Mouse (Mus musculus) lung, postnatal 0 days (tissue): ENCODE results near the gene Fam135a. TPM values are rescaled to one million over a fixed set of nuclear protein-coding genes. Genes with fewer than 3 reads are reported as not detected.

Source experiments
- ATAC-seq: fragments of 200-750 bp; cut with Nextera tagmentation; 2 replicates; pipeline ENCODE4 v1.8.0; 2017; ENCODE audit warnings: moderate library complexity
- DNase-seq: peaks from one replicate; pipeline ENCODE4 v3.0.0-alpha.2; 2016; ENCODE audit warnings: low spot score
- H3K27ac ChIP-seq: fragments of 300-500 bp; sonication (generic); 2 replicates; pipeline ENCODE4 v1.5.1; 2014; ENCODE audit warnings: antibody characterized with exemption, mild to moderate bottlenecking, low read length, mixed read lengths
- H3K27me3 ChIP-seq: fragments of 300-500 bp; sonication (generic); replicated peaks from 2 replicates; pipeline ENCODE4 v1.6.1; 2014; ENCODE audit warnings: low read length, mixed read lengths; ENCODE audit not compliant: insufficient read depth
- H3K36me3 ChIP-seq: fragments of 300-500 bp; sonication (generic); 2 replicates; pipeline ENCODE4 v1.6.1; 2014; ENCODE audit warnings: low read length, mixed read lengths; ENCODE audit not compliant: insufficient read depth
- H3K4me1 ChIP-seq: fragments of 300-500 bp; sonication (generic); 2 replicates; pipeline ENCODE4 v1.6.1; 2014; ENCODE audit warnings: antibody characterized with exemption, low read depth, low read length, mixed read lengths; ENCODE audit not compliant: insufficient read depth
- H3K4me2 ChIP-seq: fragments of 300-500 bp; sonication (generic); replicated peaks from 2 replicates; pipeline ENCODE4 v1.6.1; 2014; ENCODE audit warnings: low read depth, mild to moderate bottlenecking, low read length, moderate library complexity, mixed read lengths
- H3K4me3 ChIP-seq: fragments of 300-500 bp; sonication (generic); 2 replicates; pipeline ENCODE4 v1.5.1; 2014; ENCODE audit warnings: low read depth, low read length
- H3K9ac ChIP-seq: fragments of 300-500 bp; sonication (generic); replicated peaks from 2 replicates; pipeline ENCODE4 v1.6.1; 2014; ENCODE audit warnings: low read depth, mild to moderate bottlenecking
- H3K9me3 ChIP-seq: fragments of 300-500 bp; sonication (generic); 2 replicates; pipeline ENCODE4 v1.6.1; 2016; ENCODE audit warnings: low read length, mixed read lengths
- CTCF ChIP-seq: IDR thresholded peaks from 2 replicates; pipeline ENCODE4 v1.5.1; 2016; ENCODE audit warnings: antibody characterized with exemption, mild to moderate bottlenecking
- EP300 ChIP-seq: IDR thresholded peaks from 2 replicates; pipeline ENCODE4 v1.6.1; 2016; ENCODE audit warnings: antibody characterized with exemption, mild to moderate bottlenecking, control low read depth
- WGBS: fragments of 180-500 bp; shearing (Covaris S2); extraction: QIAGEN DNeasy Blood & Tissue Kit; methylation state at CpG from one replicate; pipeline ENCODE4 v1.1.7; 2014; 5-methylcytosine and 5-hydroxymethylcytosine counted together
- polyA plus RNA-seq: library from polyadenylated mRNA; unstranded; fragments of >200 nt; fragmentation: Nextera tagmentation; extraction: Ambion mirVana; gene quantifications from 2 replicates; pipeline ENCODE4 v1.2.1, GENCODE M21; 2015

Fam135a gene
- polyA plus RNA-seq = 15.2 and 16.6 TPM in 2 replicates

GRCm38 (mm10) chr1:24099926-24100869, at the start of gene Fam135a:
Gene Fam135a (minus strand): TSS chr1:24100341.
- DNase-seq = peak; percentile 98
- TF ChIP-seq CTCF (no peak), EP300 (no peak; the same call in 1 of the 2 replicates)
- peak within 1 kb of the TSS; percentile 88 for H3K4me2 ChIP-seq
- H3K27me3 ChIP-seq = no peaks in the 10 kb centered on the region
- peak; percentile 95 for ATAC-seq
- H3K4me3 ChIP-seq = peak within 1 kb of the TSS; percentile 91
- under 1% methylated on average over 31 of the region's 88 CpGs for whole genome bisulfite sequencing
- no peaks in the 10 kb centered on the region for H3K36me3 ChIP-seq
- H3K4me1 ChIP-seq = no peaks in the 10 kb centered on the region
- no peaks in the 10 kb centered on the region for H3K9me3 ChIP-seq
- peak within 1 kb of the TSS; percentile 77 for H3K9ac ChIP-seq
- peak within 1 kb of the TSS; percentile 87 for H3K27ac ChIP-seq

DNA sequence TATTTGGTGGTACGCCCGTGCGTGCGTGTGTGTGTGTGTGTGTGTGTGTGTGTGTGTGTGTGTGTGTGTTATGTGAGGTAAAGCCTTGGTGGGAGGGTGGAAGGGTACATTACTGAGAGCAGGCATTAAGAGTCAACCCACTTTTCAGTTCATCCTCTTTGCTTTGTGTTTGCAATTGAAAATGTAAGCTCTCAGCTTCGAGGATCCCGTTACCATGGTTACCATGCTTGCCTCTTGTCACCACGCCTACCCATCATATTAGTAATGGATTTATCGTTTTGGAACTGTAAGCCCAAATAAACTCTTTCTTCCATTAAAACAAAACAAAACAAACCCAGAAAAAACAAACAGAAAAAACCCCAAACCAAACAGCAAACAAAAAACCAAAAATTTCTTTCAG, 43.4 kb upstream of the Fam135a start:
- Histone ChIP-seq H3K9me3 (no peaks in the 10 kb centered on the region), H3K9ac (no peak overlapping the region), H3K4me1 (no peaks in the 10 kb centered on the region), H3K4me3 (no peak overlapping the region), H3K27ac (no peak overlapping the region), H3K4me2 (no peak overlapping the region), H3K36me3 (no peaks in the 10 kb centered on the region), H3K27me3 (no peaks in the 10 kb centered on the region)
- 76% methylated on average over 8 of the region's 8 CpGs for WGBS
- no peak for TF ChIP-seq EP300
- no peak for TF ChIP-seq CTCF
- DNase-seq = no peak
- no peak for ATAC-seq

DNA sequence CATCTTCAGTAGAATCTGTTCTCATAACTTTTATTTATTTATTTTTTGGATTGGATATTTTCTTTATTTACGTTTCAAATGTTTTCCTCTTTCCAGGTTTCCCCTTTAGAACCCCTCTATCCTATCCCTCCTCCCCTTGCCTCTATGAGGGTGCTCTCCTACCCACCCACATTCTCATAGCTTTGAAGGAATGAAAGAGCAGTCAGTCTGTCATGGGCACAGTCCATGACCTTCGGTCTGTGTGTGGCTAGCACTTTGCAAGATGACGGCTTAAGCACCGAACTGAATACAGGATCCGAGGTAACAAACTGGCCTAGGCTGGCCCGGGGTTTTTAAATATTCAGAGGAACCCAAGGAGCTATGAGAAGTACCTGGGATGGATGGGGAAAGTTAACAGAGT, 40.4 kb upstream of the Fam135a start:
- Histone ChIP-seq H3K27me3 (no peaks in the 10 kb centered on the region), H3K36me3 (no peaks in the 10 kb centered on the region), H3K4me3 (no peak overlapping the region), H3K27ac (no peak overlapping the region), H3K9ac (no peak overlapping the region), H3K4me1 (no peaks in the 10 kb centered on the region), H3K4me2 (no peak overlapping the region), H3K9me3 (no peaks in the 10 kb centered on the region)
- WGBS = 80% methylated on average over 6 of the region's 6 CpGs
- DNase-seq = no peak
- TF ChIP-seq CTCF = no peak
- no peak for TF ChIP-seq EP300
- ATAC-seq = no peak

GRCm38 (mm10) chr1:24137133-24137532, 37.0 kb upstream of the Fam135a start:
- Histone ChIP-seq H3K36me3 (no peaks in the 10 kb centered on the region), H3K4me2 (no peak overlapping the region), H3K4me3 (no peak overlapping the region), H3K27me3 (no peaks in the 10 kb centered on the region), H3K4me1 (no peaks in the 10 kb centered on the region), H3K9me3 (no peaks in the 10 kb centered on the region), H3K9ac (no peak overlapping the region), H3K27ac (no peak overlapping the region)
- TF ChIP-seq CTCF (peak; percentile 96), EP300 (no peak)
- ATAC-seq (no peak; the same call in 1 of the 2 replicates), DNase-seq (peak; percentile 57)
- 5% methylated on average over 3 of the region's 3 CpGs for WGBS

DNA sequence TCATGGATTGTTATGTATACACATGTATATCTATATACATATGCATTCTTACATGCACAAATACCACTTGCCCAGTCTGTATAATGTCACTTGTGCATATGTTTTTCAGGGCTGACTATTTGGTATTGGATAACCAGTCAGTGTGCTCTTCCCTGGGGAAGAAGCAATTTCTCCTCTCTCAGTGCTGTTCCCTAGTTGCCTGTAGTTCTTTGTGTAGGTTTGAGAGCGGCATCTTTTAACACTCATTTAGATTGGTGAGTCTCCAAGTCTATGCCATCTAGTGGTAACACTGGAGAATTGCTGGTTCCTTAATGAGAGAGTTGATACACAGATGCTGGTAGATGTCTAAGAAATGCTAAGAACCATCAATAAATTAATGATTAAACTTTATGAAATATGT, 34.7 kb upstream of the Fam135a start:
- TF ChIP-seq CTCF (peak; percentile 82), EP300 (no peak)
- 8% methylated on average over 1 of the region's 1 CpGs for WGBS
- H3K9ac ChIP-seq = no peak overlapping the region
- no peak overlapping the region for H3K27ac ChIP-seq
- H3K4me1 ChIP-seq = no peaks in the 10 kb centered on the region
- DNase-seq (peak; percentile 73), ATAC-seq (no peak)
- no peaks in the 10 kb centered on the region for H3K36me3 ChIP-seq
- H3K27me3 ChIP-seq = no peaks in the 10 kb centered on the region
- H3K9me3 ChIP-seq = no peaks in the 10 kb centered on the region
- no peak overlapping the region for H3K4me3 ChIP-seq
- H3K4me2 ChIP-seq = no peak overlapping the region

DNA sequence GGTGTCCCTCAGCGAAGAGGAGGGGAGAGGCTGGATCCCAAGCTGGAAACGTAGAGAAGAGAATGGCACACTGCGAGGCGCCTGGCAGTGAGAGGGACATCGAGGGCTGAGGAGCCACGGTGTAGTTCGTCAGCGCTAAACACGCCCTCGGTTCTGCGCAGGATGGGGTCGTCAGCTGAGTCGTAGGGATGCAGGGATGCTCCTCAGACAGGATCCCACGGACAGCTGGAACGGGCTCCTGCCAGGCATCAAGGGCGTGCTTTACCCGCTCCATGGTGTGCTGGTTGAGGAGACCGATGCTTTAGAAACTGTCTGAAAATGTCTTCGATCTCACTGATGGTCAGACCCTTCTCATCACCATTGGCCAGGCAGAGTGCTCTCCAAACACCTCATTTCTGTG, 33.7 kb upstream of the Fam135a start:
- Histone ChIP-seq H3K4me1 (no peaks in the 10 kb centered on the region), H3K9ac (no peak overlapping the region), H3K9me3 (no peaks in the 10 kb centered on the region), H3K27me3 (no peaks in the 10 kb centered on the region), H3K36me3 (no peaks in the 10 kb centered on the region), H3K27ac (no peak overlapping the region), H3K4me2 (no peak overlapping the region), H3K4me3 (no peak overlapping the region)
- TF ChIP-seq CTCF (no peak), EP300 (no peak)
- 45% methylated on average over 19 of the region's 19 CpGs for WGBS
- ATAC-seq (no peak), DNase-seq (no peak)
